In genomic region chr6:19264075-19264819, GRCm38 (mm10) we compare ENCODE assay signal across 20 mouse cellular contexts.
DNase-seq lines count a peak whose midpoint lies in the region; ATAC-seq and TF ChIP-seq lines count a peak whose summit lies in the region.
"Had no signal": no experiment of that assay in that cellular context is flagged by ENCODE, and none has a peak within 500 bp of the region (broad histone marks: within the 10 kb centered on the region; RNA-seq: fewer than 3 reads in every experiment).

No protein-coding gene starts in this region.

- H3K27ac ChIP-seq in embryonic facial prominence, embryonic 11.5 days (replicated peaks; ENCODE audit: low read depth, low read length): no peak overlapping the region
- no peak overlapping the region for H3K27ac ChIP-seq in embryonic facial prominence, embryonic 10.5 days (replicated peaks)
- no peak overlapping the region for H3K27ac ChIP-seq in embryonic facial prominence, embryonic 14.5 days (replicated peaks; ENCODE audit: low read depth, low read length)
- H3K27ac ChIP-seq in limb, embryonic 13.5 days: no peak overlapping the region
- no peak overlapping the region for H3K27ac ChIP-seq in midbrain, embryonic 10.5 days (replicated peaks)
- H3K27ac ChIP-seq in cerebellum, adult 2 months (ENCODE audit: insufficient read depth, low read length): no peak overlapping the region
- H3K27ac ChIP-seq: forebrain, embryonic 13.5 days; gastrocnemius, adult 2 months; hindbrain, embryonic 10.5 days; hindbrain, embryonic 14.5 days had no signal

- peak; percentile 58 for DNase-seq in embryonic facial prominence, embryonic 11.5 days (ENCODE audit: low spot score)
- DNase-seq in embryonic facial prominence, embryonic 10.5 days (ENCODE audit: low spot score): no peak
- DNase-seq in embryonic facial prominence, embryonic 14.5 days (ENCODE audit: low spot score): peak; percentile 27
- DNase-seq in midbrain, embryonic 10.5 days (ENCODE audit: low spot score): no peak
- DNase-seq in cerebellum, adult 2 months: no peak
- DNase-seq: adrenal gland, postnatal 14 days; cerebellum, adult 11-12 months; cerebellum, adult 9-11 months; cerebellum, postnatal 36 days; forebrain, postnatal 0 days; gastrocnemius, adult 2 months; gastrocnemius, postnatal 25 days had no signal

- H3K4me1 ChIP-seq in embryonic facial prominence, embryonic 11.5 days (ENCODE audit: control insufficient read depth, insufficient read depth, low read length): no peaks in the 10 kb centered on the region
- no peaks in the 10 kb centered on the region for H3K4me1 ChIP-seq in embryonic facial prominence, embryonic 10.5 days
- H3K4me1 ChIP-seq in embryonic facial prominence, embryonic 14.5 days (ENCODE audit: control insufficient read depth, insufficient read depth, low read length): no peaks in the 10 kb centered on the region
- no peaks in the 10 kb centered on the region for H3K4me1 ChIP-seq in limb, embryonic 13.5 days
- H3K4me1 ChIP-seq in midbrain, embryonic 10.5 days: no peaks in the 10 kb centered on the region
- H3K4me1 ChIP-seq in cerebellum, adult 2 months (ENCODE audit: control insufficient read depth, insufficient read depth, low read length): no peaks in the 10 kb centered on the region
- H3K4me1 ChIP-seq: forebrain, embryonic 13.5 days; heart, embryonic 12.5 days; hindbrain, embryonic 10.5 days had no signal

- no peaks in the 10 kb centered on the region for H3K27me3 ChIP-seq in embryonic facial prominence, embryonic 11.5 days (ENCODE audit: control insufficient read depth, insufficient read depth, low read length)
- no peaks in the 10 kb centered on the region for H3K27me3 ChIP-seq in embryonic facial prominence, embryonic 10.5 days (replicated peaks; ENCODE audit: low read depth, poor library complexity, severe bottlenecking)
- no peaks in the 10 kb centered on the region for H3K27me3 ChIP-seq in embryonic facial prominence, embryonic 14.5 days (replicated peaks; ENCODE audit: control insufficient read depth, insufficient read depth, low read length)
- H3K27me3 ChIP-seq in limb, embryonic 13.5 days: peaks cover 4% of the 10 kb centered on the region; the same call in 1 of the 2 replicates
- no peaks in the 10 kb centered on the region for H3K27me3 ChIP-seq in midbrain, embryonic 10.5 days (ENCODE audit: low read depth, poor library complexity, severe bottlenecking)
- H3K27me3 ChIP-seq in cerebellum, adult 2 months (ENCODE audit: control insufficient read depth, insufficient read depth, low read length): no peaks in the 10 kb centered on the region
- H3K27me3 ChIP-seq: CH12.LX; forebrain, embryonic 13.5 days; heart, embryonic 12.5 days; Patski had no signal

- TF ChIP-seq POLR2A in cerebellum, adult 2 months (IDR thresholded peaks at IDR 0.05; ENCODE audit: borderline replicate concordance, insufficient read depth, low read length): no peak

- no peak for ATAC-seq in embryonic facial prominence, embryonic 11.5 days (replicated peaks; ENCODE audit: insufficient number of reproducible peaks, low FRiP score, low TSS enrichment, low read depth)
- no peak for ATAC-seq in embryonic facial prominence, embryonic 14.5 days (ENCODE audit: low read depth)
- peak; percentile 61 for ATAC-seq in limb, embryonic 13.5 days (ENCODE audit: low FRiP score, low read depth)
- ATAC-seq: activated CD4-positive, CD25-positive, alpha-beta regulatory T cell, adult 4 months; forebrain, embryonic 13.5 days; forebrain, postnatal 0 days; Patski had no signal

- 54% methylated on average over 5 of the region's 5 CpGs for WGBS in embryonic facial prominence, embryonic 11.5 days
- WGBS in embryonic facial prominence, embryonic 10.5 days: 65% methylated on average over 5 of the region's 5 CpGs
- 40% methylated on average over 5 of the region's 5 CpGs for WGBS in embryonic facial prominence, embryonic 14.5 days
- 20% methylated on average over 5 of the region's 5 CpGs for WGBS in limb, embryonic 13.5 days
- 77% methylated on average over 5 of the region's 5 CpGs for WGBS in midbrain, embryonic 10.5 days
- WGBS in cerebellum, adult 2 months: 81% methylated on average over 5 of the region's 5 CpGs

- H3K9ac ChIP-seq in embryonic facial prominence, embryonic 11.5 days (replicated peaks; ENCODE audit: low read length): no peak overlapping the region
- H3K9ac ChIP-seq in embryonic facial prominence, embryonic 14.5 days (ENCODE audit: low read depth, low read length): no peak overlapping the region
- H3K9ac ChIP-seq in limb, embryonic 13.5 days: no peak overlapping the region
- H3K9ac ChIP-seq: forebrain, embryonic 13.5 days; forebrain, postnatal 0 days; heart, embryonic 12.5 days; hindbrain, embryonic 14.5 days had no signal

- TF ChIP-seq CTCF in cerebellum, adult 2 months (IDR thresholded peaks at IDR 0.05; ENCODE audit: borderline replicate concordance, insufficient read depth, low read depth, low read length): no peak

- no peaks in the 10 kb centered on the region for H3K9me3 ChIP-seq in embryonic facial prominence, embryonic 11.5 days (replicated peaks; ENCODE audit: control insufficient read depth, low read length)
- H3K9me3 ChIP-seq in embryonic facial prominence, embryonic 10.5 days: no peaks in the 10 kb centered on the region
- H3K9me3 ChIP-seq in embryonic facial prominence, embryonic 14.5 days (ENCODE audit: control insufficient read depth, low read length): no peaks in the 10 kb centered on the region
- no peaks in the 10 kb centered on the region for H3K9me3 ChIP-seq in limb, embryonic 13.5 days
- H3K9me3 ChIP-seq in midbrain, embryonic 10.5 days (replicated peaks): no peaks in the 10 kb centered on the region
- H3K9me3 ChIP-seq: forebrain, embryonic 13.5 days; heart, embryonic 12.5 days; hindbrain, embryonic 10.5 days had no signal

- no peak overlapping the region for H3K4me2 ChIP-seq in embryonic facial prominence, embryonic 11.5 days (ENCODE audit: low read depth, low read length)
- H3K4me2 ChIP-seq in embryonic facial prominence, embryonic 14.5 days (ENCODE audit: low read depth, low read length): no peak overlapping the region
- H3K4me2 ChIP-seq in limb, embryonic 13.5 days (replicated peaks): peak overlapping the region; percentile 9; the same call in 1 of the 2 replicates
- H3K4me2 ChIP-seq: forebrain, embryonic 13.5 days; heart, embryonic 12.5 days; hindbrain, embryonic 14.5 days had no signal

- H3K36me3 ChIP-seq in embryonic facial prominence, embryonic 11.5 days (replicated peaks; ENCODE audit: control insufficient read depth, insufficient read depth, low read depth, low read length): no peaks in the 10 kb centered on the region
- H3K36me3 ChIP-seq in embryonic facial prominence, embryonic 10.5 days (replicated peaks): no peaks in the 10 kb centered on the region
- no peaks in the 10 kb centered on the region for H3K36me3 ChIP-seq in embryonic facial prominence, embryonic 14.5 days (ENCODE audit: control insufficient read depth, insufficient read depth, low read length)
- no peaks in the 10 kb centered on the region for H3K36me3 ChIP-seq in limb, embryonic 13.5 days
- no peaks in the 10 kb centered on the region for H3K36me3 ChIP-seq in midbrain, embryonic 10.5 days
- H3K36me3 ChIP-seq: heart, embryonic 12.5 days; hindbrain, embryonic 10.5 days had no signal

- H3K4me3 ChIP-seq in embryonic facial prominence, embryonic 11.5 days (ENCODE audit: low read depth, low read length): no peak overlapping the region
- no peak overlapping the region for H3K4me3 ChIP-seq in embryonic facial prominence, embryonic 10.5 days
- H3K4me3 ChIP-seq in embryonic facial prominence, embryonic 14.5 days (ENCODE audit: low read depth, low read length): no peak overlapping the region
- H3K4me3 ChIP-seq in limb, embryonic 13.5 days: no peak overlapping the region
- no peak overlapping the region for H3K4me3 ChIP-seq in midbrain, embryonic 10.5 days
- no peak overlapping the region for H3K4me3 ChIP-seq in cerebellum, adult 2 months (replicated peaks; ENCODE audit: insufficient read depth, low read depth, low read length)
- H3K4me3 ChIP-seq: forebrain, embryonic 13.5 days; gastrocnemius, adult 2 months; heart, embryonic 12.5 days; hindbrain, embryonic 10.5 days had no signal

Comparison
In these comparisons a context has a peak if more than half of its experiments do, and no peak if none do; other contexts are left out.
1. DNase-seq: peak in embryonic facial prominence, embryonic 11.5 days (single experiment) and embryonic facial prominence, embryonic 14.5 days (single experiment); none in embryonic facial prominence, embryonic 10.5 days (single experiment), midbrain, embryonic 10.5 days (single experiment) and cerebellum, adult 2 months (0 of 2).